Mouse (Mus musculus) limb, embryonic 15.5 days (tissue): ENCODE data around the gene Sorbs1. TPM values are rescaled to one million over a fixed set of nuclear protein-coding genes. Genes with fewer than 3 reads are reported as not detected.

Experiments used
- ATAC-seq: fragments of 200-750 bp; cut with Nextera tagmentation; 2 replicates; pipeline ENCODE4 v1.8.0; 2017; ENCODE audit warnings: low read depth, moderate TSS enrichment; ENCODE audit not compliant: insufficient number of reproducible peaks, low FRiP score, low TSS enrichment
- H3K27ac ChIP-seq: fragments of 300-500 bp; sonication (generic); 2 replicates; pipeline ENCODE4 v1.5.1; 2015; ENCODE audit warnings: moderate library complexity, mild to moderate bottlenecking, inconsistent platforms
- H3K27me3 ChIP-seq: fragments of 300-500 bp; sonication (generic); 2 replicates; pipeline ENCODE4 v1.6.1; 2015; ENCODE audit warnings: inconsistent platforms
- H3K36me3 ChIP-seq: fragments of 300-500 bp; sonication (generic); 2 replicates; pipeline ENCODE4 v1.6.1; 2015; ENCODE audit warnings: inconsistent platforms
- H3K4me1 ChIP-seq: fragments of 300-500 bp; sonication (generic); 2 replicates; pipeline ENCODE4 v1.6.1; 2015; ENCODE audit warnings: inconsistent platforms
- H3K4me2 ChIP-seq: fragments of 300-500 bp; sonication (generic); 2 replicates; pipeline ENCODE4 v1.6.1; 2015; ENCODE audit warnings: mild to moderate bottlenecking, inconsistent platforms
- H3K4me3 ChIP-seq: fragments of 300-500 bp; sonication (generic); 2 replicates; pipeline ENCODE4 v1.5.1; 2015; ENCODE audit warnings: mild to moderate bottlenecking, inconsistent platforms
- H3K9ac ChIP-seq: fragments of 300-500 bp; sonication (generic); 2 replicates; pipeline ENCODE4 v1.6.1; 2015; ENCODE audit warnings: inconsistent platforms
- H3K9me3 ChIP-seq: fragments of 300-500 bp; sonication (generic); 2 replicates; pipeline ENCODE4 v1.6.1; 2016; ENCODE audit warnings: inconsistent platforms
- WGBS: fragments of 180-500 bp; shearing (Covaris S2); methylation state at CpG from one replicate; pipeline ENCODE4 v1.1.7; 2015; 5-methylcytosine and 5-hydroxymethylcytosine counted together
- polyA plus RNA-seq: library from polyadenylated mRNA; unstranded; fragments of >200 nt; fragmentation: Nextera tagmentation; extraction: Ambion mirVana; gene quantifications from 2 replicates; pipeline ENCODE4 v1.2.1, GENCODE M21; 2015

Sorbs1 gene
- polyA plus RNA-seq, 1 experiment from 2014 or later = 45.6 TPM

- Histone ChIP-seq H3K27ac (no peak overlapping the region), H3K4me3 (no peak overlapping the region), H3K9ac (no peak overlapping the region), H3K27me3 (no peaks in the 10 kb centered on the region), H3K9me3 (no peaks in the 10 kb centered on the region), H3K4me2 (no peak overlapping the region), H3K36me3 (0 out of 2 replicates have a peak, but pooled peaks cover 3% of the 10 kb centered on the region), H3K4me1 (0 out of 2 replicates have a peak, but pooled peaks cover 9% of the 10 kb centered on the region)
- 40% methylated on average over 1 of the region's 1 CpGs for whole genome bisulfite sequencing
- ATAC-seq = no peak
These were observed 258.0 kb downstream of the Sorbs1 start for GRCm38 (mm10) chr19:40255561-40255960.

GRCm38 (mm10) chr19:40254741-40255140 is 258.8 kb downstream of the Sorbs1 start:
- no peak overlapping the region for H3K9ac ChIP-seq

GRCm38 (mm10) chr19:40253768-40254167 is 259.8 kb downstream of the Sorbs1 start:
- Histone ChIP-seq H3K9ac (no peak overlapping the region), H3K27me3 (no peaks in the 10 kb centered on the region), H3K27ac (no peak overlapping the region), H3K36me3 (0 out of 2 replicates have a peak, but pooled peaks cover 3% of the 10 kb centered on the region), H3K4me2 (no peak overlapping the region), H3K4me1 (0 out of 2 replicates have a peak, but pooled peaks cover 9% of the 10 kb centered on the region), H3K4me3 (no peak overlapping the region), H3K9me3 (no peaks in the 10 kb centered on the region)
- no peak for ATAC-seq
- 46% methylated on average over 13 of the region's 13 CpGs for WGBS

More at GRCm38 (mm10) chr19:40254741-40255140, 258.8 kb downstream of the Sorbs1 start:
- H3K36me3 ChIP-seq = 0 out of 2 replicates have a peak, but pooled peaks cover 3% of the 10 kb centered on the region
- no peaks in the 10 kb centered on the region for H3K9me3 ChIP-seq
- no peak overlapping the region for H3K4me2 ChIP-seq
- 80% methylated on average over 3 of the region's 3 CpGs for WGBS
- 0 out of 2 replicates have a peak, but pooled peaks cover 9% of the 10 kb centered on the region for H3K4me1 ChIP-seq
- no peaks in the 10 kb centered on the region for H3K27me3 ChIP-seq
- no peak overlapping the region for H3K4me3 ChIP-seq
- H3K27ac ChIP-seq = no peak overlapping the region
- ATAC-seq = no peak

- no peak overlapping the region for H3K4me3 ChIP-seq
- 87% methylated on average over 4 of the region's 4 CpGs for WGBS
- 0 out of 2 replicates have a peak, but pooled peaks cover 3% of the 10 kb centered on the region for H3K36me3 ChIP-seq
- H3K27me3 ChIP-seq = no peaks in the 10 kb centered on the region
- no peak overlapping the region for H3K27ac ChIP-seq
- H3K4me2 ChIP-seq = no peak overlapping the region
- ATAC-seq = no peak
- H3K9ac ChIP-seq = no peak overlapping the region
- H3K4me1 ChIP-seq = 0 out of 2 replicates have a peak, but pooled peaks cover 7% of the 10 kb centered on the region
- H3K9me3 ChIP-seq = no peaks in the 10 kb centered on the region
These were observed 262.5 kb downstream of the Sorbs1 start for GRCm38 (mm10) chr19:40251115-40251514.

- no peak for ATAC-seq
- no peak overlapping the region for H3K4me3 ChIP-seq
These were observed 264.2 kb downstream of the Sorbs1 start for GRCm38 (mm10) chr19:40249352-40249751.

GRCm38 (mm10) chr19:40248476-40248875 is 265.1 kb downstream of the Sorbs1 start:
- Histone ChIP-seq H3K9me3 (no peaks in the 10 kb centered on the region), H3K4me2 (no peak overlapping the region)
- WGBS = 94% methylated on average over 5 of the region's 5 CpGs

More at GRCm38 (mm10) chr19:40249352-40249751, 264.2 kb downstream of the Sorbs1 start:
- Histone ChIP-seq H3K27ac (no peak overlapping the region), H3K36me3 (0 out of 2 replicates have a peak, but pooled peaks cover 3% of the 10 kb centered on the region), H3K9me3 (no peaks in the 10 kb centered on the region), H3K4me2 (no peak overlapping the region), H3K27me3 (no peaks in the 10 kb centered on the region), H3K4me1 (0 out of 2 replicates have a peak, but pooled peaks cover 7% of the 10 kb centered on the region), H3K9ac (no peak overlapping the region)
- 75% methylated on average over 11 of the region's 11 CpGs for WGBS

GRCm38 (mm10) chr19:40247268-40247666 is 266.3 kb downstream of the Sorbs1 start:
- ATAC-seq = no peak

More at GRCm38 (mm10) chr19:40248476-40248875, 265.1 kb downstream of the Sorbs1 start:
- no peaks in the 10 kb centered on the region for H3K4me1 ChIP-seq
- H3K9ac ChIP-seq = no peak overlapping the region
- no peak overlapping the region for H3K27ac ChIP-seq
- no peak overlapping the region for H3K4me3 ChIP-seq
- 0 out of 2 replicates have a peak, but pooled peaks cover 3% of the 10 kb centered on the region for H3K36me3 ChIP-seq
- no peaks in the 10 kb centered on the region for H3K27me3 ChIP-seq
- no peak for ATAC-seq

GRCm38 (mm10) chr19:40246646-40247267 is 266.8 kb downstream of the Sorbs1 start:
- H3K4me2 ChIP-seq = no peak overlapping the region
- no peak overlapping the region for H3K27ac ChIP-seq
- no peak overlapping the region for H3K4me3 ChIP-seq
- H3K27me3 ChIP-seq = no peaks in the 10 kb centered on the region
- H3K36me3 ChIP-seq = no peaks in the 10 kb centered on the region
- WGBS = 81% methylated on average over 7 of the region's 7 CpGs
- H3K9ac ChIP-seq = no peak overlapping the region
- 0 out of 2 replicates have a peak, but pooled peaks cover 2% of the 10 kb centered on the region for H3K4me1 ChIP-seq
- H3K9me3 ChIP-seq = no peaks in the 10 kb centered on the region
- ATAC-seq = no peak

More at GRCm38 (mm10) chr19:40247268-40247666, 266.3 kb downstream of the Sorbs1 start:
- Histone ChIP-seq H3K36me3 (0 out of 2 replicates have a peak, but pooled peaks cover 3% of the 10 kb centered on the region), H3K9me3 (no peaks in the 10 kb centered on the region), H3K4me3 (no peak overlapping the region), H3K4me1 (no peaks in the 10 kb centered on the region), H3K9ac (no peak overlapping the region), H3K27me3 (no peaks in the 10 kb centered on the region), H3K27ac (no peak overlapping the region), H3K4me2 (no peak overlapping the region)
- WGBS = 42% methylated on average over 5 of the region's 5 CpGs

Other genes with a start within 250 kb of the Sorbs1 start
- gene Pdlim1, start 241.9 kb downstream of the Sorbs1 start, polyA plus RNA-seq = 179 and 204 TPM in 2 replicates
- gene Aldh18a1, start 74.7 kb upstream of the Sorbs1 start, polyA plus RNA-seq = 78.0 and 79.7 TPM in 2 replicates
- 12.5 and 13.9 TPM in 2 replicates for gene Tctn3, start 98.5 kb upstream of the Sorbs1 start, polyA plus RNA-seq
- gene Entpd1, start 98.6 kb upstream of the Sorbs1 start, polyA plus RNA-seq = 11.2 and 13.2 TPM in 2 replicates
- gene Cc2d2b, start 235.0 kb upstream of the Sorbs1 start, polyA plus RNA-seq = 0.12 and 0.20 TPM in 2 replicates